Mouse (Mus musculus): Measurements from ENCODE around the gene Ttll1. TPM values are rescaled to one million over a fixed set of nuclear protein-coding genes. Genes with fewer than 3 reads are reported as not detected.
"Not testable (repeated sequence)": the region's sequence is repeated elsewhere in the genome, so short reads cannot be mapped to it uniquely, and the experiment has no call there.

The Ttll1 gene
- total and polyA plus RNA-seq, 2 experiments from 2014 or later: 39.2 to 104 TPM

GRCm38 (mm10) chr15:83467232-83467966 is 43.3 kb downstream of the Ttll1 start:
- H3K27me3 ChIP-seq (ENCODE audit: insufficient read depth, low read length): no peaks in the 10 kb centered on the region
- H3K9me3 ChIP-seq (ENCODE audit: low read length): no peaks in the 10 kb centered on the region
- H3K4me3 ChIP-seq (ENCODE audit: low read length): no peak overlapping the region
- no peak for TF ChIP-seq CTCF (IDR thresholded peaks at IDR 0.05; ENCODE audit: low read depth)
- no peak overlapping the region for H3K27ac ChIP-seq
- H3K4me1 ChIP-seq (ENCODE audit: insufficient read depth, low read length): peaks cover 7% of the 10 kb centered on the region; the same call in 1 of the 2 replicates
- 86% methylated on average over 9 of the region's 9 CpGs for WGBS
- no peak for ATAC-seq
- H3K9ac ChIP-seq (replicated peaks; ENCODE audit: low read length): no peak overlapping the region
- no peak for DNase-seq (ENCODE audit: low spot score)
- H3K4me2 ChIP-seq (ENCODE audit: low read depth, low read length): no peak overlapping the region
- no peaks in the 10 kb centered on the region for H3K36me3 ChIP-seq (ENCODE audit: insufficient read depth, low read length)

GRCm38 (mm10) chr15:83466331-83466730 is 44.4 kb downstream of the Ttll1 start:
- ATAC-seq: no peak
- no peak for TF ChIP-seq CTCF (IDR thresholded peaks at IDR 0.05; ENCODE audit: low read depth)
- Histone ChIP-seq H3K27me3 (ENCODE audit: insufficient read depth, low read length) (no peaks in the 10 kb centered on the region), H3K27ac (no peak overlapping the region), H3K4me3 (ENCODE audit: low read length) (no peak overlapping the region), H3K4me1 (ENCODE audit: insufficient read depth, low read length) (peaks cover 7% of the 10 kb centered on the region; the same call in 1 of the 2 replicates), H3K4me2 (ENCODE audit: low read depth, low read length) (no peak overlapping the region), H3K36me3 (ENCODE audit: insufficient read depth, low read length) (no peaks in the 10 kb centered on the region), H3K9ac (replicated peaks; ENCODE audit: low read length) (no peak overlapping the region), H3K9me3 (ENCODE audit: low read length) (no peaks in the 10 kb centered on the region)
- WGBS: 66% methylated on average over 4 of the region's 4 CpGs
- DNase-seq (ENCODE audit: low spot score): no peak

DNA sequence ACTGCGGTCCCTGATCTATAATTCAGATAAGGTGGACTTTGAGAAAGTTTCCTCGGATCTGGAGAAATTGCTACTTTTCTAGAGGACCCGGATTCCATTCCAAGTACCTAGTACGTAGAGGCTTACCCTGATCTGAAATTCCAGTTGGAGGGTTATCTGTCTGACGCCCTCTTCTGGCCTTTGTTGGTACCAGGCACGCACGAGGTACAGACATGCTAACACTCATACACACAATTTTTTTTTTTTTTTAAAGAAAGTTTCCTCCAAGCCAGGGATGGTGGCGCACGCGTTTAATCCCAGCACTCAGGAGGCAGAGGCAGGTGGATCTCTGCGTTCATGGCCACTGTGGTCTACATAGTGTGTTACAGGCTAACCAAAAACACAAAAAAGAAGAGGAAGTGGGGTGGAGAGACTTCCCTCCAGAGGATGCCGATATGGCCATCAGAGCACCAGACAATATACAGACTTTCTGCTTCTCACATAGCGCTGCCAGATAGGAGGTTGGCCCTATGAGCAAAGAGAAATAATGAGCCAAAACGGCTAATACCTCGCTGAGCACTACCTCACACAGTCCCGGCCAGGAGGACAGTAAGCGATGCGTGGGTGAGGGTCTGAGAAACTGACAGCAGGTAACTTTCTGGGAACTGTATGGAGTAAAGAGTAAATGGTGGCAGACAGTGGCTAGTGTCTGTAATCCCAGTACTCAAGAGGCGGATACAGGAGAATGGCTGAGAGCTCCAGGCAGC is 45.6 kb downstream of the Ttll1 start:
- DNase-seq (ENCODE audit: low spot score): no peak
- no peak overlapping the region for H3K9ac ChIP-seq (replicated peaks; ENCODE audit: low read length)

DNA sequence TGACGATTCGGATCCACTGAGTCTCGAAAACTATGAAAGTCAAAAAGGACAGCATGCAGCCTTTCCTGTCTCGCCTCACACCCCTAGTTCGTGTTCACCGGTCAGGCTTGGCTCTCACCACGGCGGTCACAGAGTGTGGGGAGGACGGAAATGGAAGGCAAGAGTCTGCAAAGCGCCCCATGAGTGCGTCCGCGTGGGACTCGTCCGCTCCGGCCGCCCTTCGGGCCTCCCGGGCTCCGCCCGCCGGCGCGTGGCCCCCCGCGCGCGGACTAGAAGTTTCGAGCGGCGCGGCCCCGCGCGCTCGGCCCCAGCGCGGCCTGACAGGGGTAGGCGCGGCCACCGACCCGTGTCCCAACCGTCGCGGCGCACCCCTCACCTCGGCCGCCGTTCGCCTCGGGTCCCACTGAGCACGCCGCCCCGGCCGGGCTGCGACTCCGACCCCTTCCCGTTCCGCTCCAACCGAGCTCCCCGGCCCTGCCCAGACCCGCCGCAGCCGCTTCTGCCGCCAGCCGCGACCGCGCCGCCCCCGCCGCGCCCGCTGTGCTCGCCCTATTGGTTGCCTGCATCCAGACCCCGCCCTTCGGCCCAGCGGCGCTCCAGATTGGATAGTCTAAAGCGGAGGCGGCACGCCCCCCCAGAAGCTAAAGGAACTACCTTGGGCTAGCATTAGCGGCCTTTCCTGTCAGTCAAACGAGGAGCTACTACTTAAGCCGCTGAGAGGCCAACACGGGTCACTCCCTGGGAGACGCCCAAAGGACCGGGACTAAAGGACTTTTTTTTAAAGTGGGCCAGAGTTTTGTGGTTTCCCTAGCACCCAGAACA is 46.4 kb downstream of the Ttll1 start, which contains the start of gene Pacsin2:
Gene Pacsin2 (minus strand): TSS at position 524 of the 822 bp plus-strand sequence.
- TF ChIP-seq CTCF (IDR thresholded peaks at IDR 0.05; ENCODE audit: low read depth): no peak
- peak within 1 kb of the TSS; percentile 58; the same call in 1 of the 2 replicates for H3K27ac ChIP-seq
- under 1% methylated on average over 58 of the region's 88 CpGs for WGBS

More for the DNA sequence above, 45.6 kb downstream of the Ttll1 start:
- Histone ChIP-seq H3K27ac (no peak overlapping the region), H3K4me1 (ENCODE audit: insufficient read depth, low read length) (peaks cover 3% of the 10 kb centered on the region; the same call in 1 of the 2 replicates), H3K9me3 (ENCODE audit: low read length) (no peaks in the 10 kb centered on the region), H3K27me3 (ENCODE audit: insufficient read depth, low read length) (no peaks in the 10 kb centered on the region), H3K4me2 (ENCODE audit: low read depth, low read length) (peak overlapping the region; percentile 92), H3K36me3 (ENCODE audit: insufficient read depth, low read length) (no peaks in the 10 kb centered on the region), H3K4me3 (ENCODE audit: low read length) (peak overlapping the region; percentile 77)
- whole genome bisulfite sequencing: 79% methylated on average over 19 of the region's 19 CpGs
- TF ChIP-seq CTCF (IDR thresholded peaks at IDR 0.05; ENCODE audit: low read depth): peak; percentile 44
- ATAC-seq: peak; percentile 41

GRCm38 (mm10) chr15:83463369-83464082 is 47.2 kb downstream of the Ttll1 start:
- Histone ChIP-seq H3K9ac (replicated peaks; ENCODE audit: low read length) (peak overlapping the region; percentile 63), H3K27me3 (ENCODE audit: insufficient read depth, low read length) (no peaks in the 10 kb centered on the region)
- TF ChIP-seq CTCF (IDR thresholded peaks at IDR 0.05; ENCODE audit: low read depth): no peak

More for the DNA sequence above, 46.4 kb downstream of the Ttll1 start, which contains the start of gene Pacsin2:
- Histone ChIP-seq H3K9ac (replicated peaks; ENCODE audit: low read length) (peak within 1 kb of the TSS; percentile 63), H3K9me3 (ENCODE audit: low read length) (no peaks in the 10 kb centered on the region), H3K27me3 (ENCODE audit: insufficient read depth, low read length) (no peaks in the 10 kb centered on the region), H3K4me2 (ENCODE audit: low read depth, low read length) (peak within 1 kb of the TSS; percentile 92), H3K4me1 (ENCODE audit: insufficient read depth, low read length) (peaks cover 3% of the 10 kb centered on the region; the same call in 1 of the 2 replicates), H3K4me3 (ENCODE audit: low read length) (peak within 1 kb of the TSS; percentile 77), H3K36me3 (ENCODE audit: insufficient read depth, low read length) (no peaks in the 10 kb centered on the region)
- ATAC-seq: peak; percentile 98
- DNase-seq (ENCODE audit: low spot score): peak; percentile 97

DNA sequence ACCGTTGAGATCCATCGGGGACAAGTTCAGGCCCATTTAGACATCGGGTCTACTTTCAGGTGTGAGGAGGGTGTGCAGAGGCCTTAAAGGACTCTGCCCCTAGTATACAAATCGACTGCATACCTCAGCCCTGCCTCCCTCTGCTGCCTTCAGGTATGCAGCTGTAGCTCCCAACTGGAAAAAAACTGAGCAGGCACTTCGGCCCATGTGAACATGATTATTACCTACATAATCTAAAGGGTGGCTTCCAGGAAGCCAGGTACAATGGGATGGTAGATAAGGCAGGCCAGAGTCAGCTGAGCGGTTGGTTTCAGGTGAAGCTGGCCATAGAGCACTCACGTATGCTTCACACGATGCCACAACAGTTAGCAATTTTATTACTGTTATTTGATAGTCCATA is 48.3 kb downstream of the Ttll1 start:
- not testable (repeated sequence) for H3K27me3 ChIP-seq (ENCODE audit: insufficient read depth, low read length); H3K4me3 ChIP-seq (ENCODE audit: low read length); DNase-seq (ENCODE audit: low spot score); H3K4me2 ChIP-seq (ENCODE audit: low read depth, low read length); H3K9ac ChIP-seq (replicated peaks; ENCODE audit: low read length); H3K4me1 ChIP-seq (ENCODE audit: insufficient read depth, low read length); ATAC-seq; H3K27ac ChIP-seq; H3K36me3 ChIP-seq (ENCODE audit: insufficient read depth, low read length); H3K9me3 ChIP-seq (ENCODE audit: low read length)
- 92% methylated on average over 7 of the region's 8 CpGs for WGBS

More at GRCm38 (mm10) chr15:83463369-83464082, 47.2 kb downstream of the Ttll1 start:
- Histone ChIP-seq H3K4me2 (ENCODE audit: low read depth, low read length) (peak overlapping the region; percentile 92), H3K36me3 (ENCODE audit: insufficient read depth, low read length) (no peaks in the 10 kb centered on the region), H3K4me1 (ENCODE audit: insufficient read depth, low read length) (peaks cover 3% of the 10 kb centered on the region; the same call in 1 of the 2 replicates), H3K4me3 (ENCODE audit: low read length) (peak overlapping the region; percentile 77), H3K9me3 (ENCODE audit: low read length) (no peaks in the 10 kb centered on the region), H3K27ac (peak overlapping the region; percentile 58; the same call in 1 of the 2 replicates)
- no peak for DNase-seq (ENCODE audit: low spot score)
- WGBS: 10% methylated on average over 17 of the region's 17 CpGs
- ATAC-seq: no peak

All from hindbrain, postnatal 0 days (tissue).